Mouse (Mus musculus): ENCODE data around the gene Pcolce. TPM values are rescaled to one million over a fixed set of nuclear protein-coding genes. Genes with fewer than 3 reads are reported as not detected.

Pcolce gene
- polyA plus RNA-seq, 1 experiment, result not detected

GRCm38 (mm10) chr5:137600619-137601364 lies 12.8 kb downstream of the Pcolce start, which contains the start of gene Mospd3:
Gene Mospd3 (minus strand): TSS chr5:137601058.
- H3K4me3 ChIP-seq (ENCODE audit: insufficient read depth, low read depth, low read length), result peak within 1 kb of the TSS; percentile 67
- peaks cover 9% of the 10 kb centered on the region for H3K4me1 ChIP-seq (ENCODE audit: control insufficient read depth, insufficient read depth, low read length)
- TF ChIP-seq POLR2A (IDR thresholded peaks at IDR 0.05; ENCODE audit: insufficient read depth, low read depth, low read length) (peak; percentile 29; the same call in 1 of the 2 replicates), CTCF (IDR thresholded peaks at IDR 0.05; ENCODE audit: insufficient read depth, low read depth, low read length) (no peak)
- under 1% methylated on average over 41 of the region's 41 CpGs for WGBS
- peak within 1 kb of the TSS; percentile 86 for H3K27ac ChIP-seq (ENCODE audit: insufficient read depth, low read depth, low read length)

GRCm38 (mm10) chr5:137600281-137600618 lies 13.3 kb downstream of the Pcolce start:
- peak overlapping the region; percentile 3; the same call in 1 of the 2 replicates for H3K27ac ChIP-seq (ENCODE audit: insufficient read depth, low read depth, low read length)
- peaks cover 9% of the 10 kb centered on the region for H3K4me1 ChIP-seq (ENCODE audit: control insufficient read depth, insufficient read depth, low read length)
- peak overlapping the region; percentile 67 for H3K4me3 ChIP-seq (ENCODE audit: insufficient read depth, low read depth, low read length)
- TF ChIP-seq CTCF (IDR thresholded peaks at IDR 0.05; ENCODE audit: insufficient read depth, low read depth, low read length), result no peak
- no peak for TF ChIP-seq POLR2A (IDR thresholded peaks at IDR 0.05; ENCODE audit: insufficient read depth, low read depth, low read length)
- WGBS, result under 1% methylated on average over 19 of the region's 19 CpGs

- 46% methylated on average over 9 of the region's 9 CpGs for WGBS
- peaks cover 9% of the 10 kb centered on the region for H3K4me1 ChIP-seq (ENCODE audit: control insufficient read depth, insufficient read depth, low read length)
- peak overlapping the region; percentile 67 for H3K4me3 ChIP-seq (ENCODE audit: insufficient read depth, low read depth, low read length)
- no peak overlapping the region for H3K27ac ChIP-seq (ENCODE audit: insufficient read depth, low read depth, low read length)
- TF ChIP-seq CTCF (IDR thresholded peaks at IDR 0.05; ENCODE audit: insufficient read depth, low read depth, low read length), result no peak
Observed at GRCm38 (mm10) chr5:137599600-137599999, 14.0 kb downstream of the Pcolce start.

GRCm38 (mm10) chr5:137598100-137598826 lies 15.3 kb downstream of the Pcolce start:
- no peak overlapping the region for H3K4me3 ChIP-seq (ENCODE audit: insufficient read depth, low read depth, low read length)
- H3K27ac ChIP-seq (ENCODE audit: insufficient read depth, low read depth, low read length), result no peak overlapping the region
- peaks cover 9% of the 10 kb centered on the region for H3K4me1 ChIP-seq (ENCODE audit: control insufficient read depth, insufficient read depth, low read length)
- no peak for TF ChIP-seq POLR2A (IDR thresholded peaks at IDR 0.05; ENCODE audit: insufficient read depth, low read depth, low read length)
- no peak for TF ChIP-seq CTCF (IDR thresholded peaks at IDR 0.05; ENCODE audit: insufficient read depth, low read depth, low read length)
- WGBS, result 84% methylated on average over 2 of the region's 2 CpGs

GRCm38 (mm10) chr5:137597625-137598024 lies 16.0 kb downstream of the Pcolce start:
- Histone ChIP-seq H3K4me3 (ENCODE audit: insufficient read depth, low read depth, low read length) (no peak overlapping the region), H3K27ac (ENCODE audit: insufficient read depth, low read depth, low read length) (no peak overlapping the region), H3K4me1 (ENCODE audit: control insufficient read depth, insufficient read depth, low read length) (peaks cover 9% of the 10 kb centered on the region)
- 96% methylated on average over 6 of the region's 6 CpGs for WGBS
- TF ChIP-seq POLR2A (IDR thresholded peaks at IDR 0.05; ENCODE audit: insufficient read depth, low read depth, low read length) (no peak), CTCF (IDR thresholded peaks at IDR 0.05; ENCODE audit: insufficient read depth, low read depth, low read length) (no peak)

GRCm38 (mm10) chr5:137596601-137597261 lies 16.9 kb downstream of the Pcolce start:
- WGBS, result 47% methylated on average over 30 of the region's 30 CpGs
- TF ChIP-seq POLR2A (IDR thresholded peaks at IDR 0.05; ENCODE audit: insufficient read depth, low read depth, low read length) (no peak), CTCF (IDR thresholded peaks at IDR 0.05; ENCODE audit: insufficient read depth, low read depth, low read length) (no peak)
- no peak overlapping the region for H3K4me3 ChIP-seq (ENCODE audit: insufficient read depth, low read depth, low read length)
- H3K4me1 ChIP-seq (ENCODE audit: control insufficient read depth, insufficient read depth, low read length), result peaks cover 9% of the 10 kb centered on the region
- no peak overlapping the region for H3K27ac ChIP-seq (ENCODE audit: insufficient read depth, low read depth, low read length)

- Histone ChIP-seq H3K4me3 (ENCODE audit: insufficient read depth, low read depth, low read length) (no peak overlapping the region), H3K4me1 (ENCODE audit: control insufficient read depth, insufficient read depth, low read length) (peaks cover 9% of the 10 kb centered on the region), H3K27ac (ENCODE audit: insufficient read depth, low read depth, low read length) (no peak overlapping the region)
- TF ChIP-seq CTCF (IDR thresholded peaks at IDR 0.05; ENCODE audit: insufficient read depth, low read depth, low read length) (no peak), POLR2A (IDR thresholded peaks at IDR 0.05; ENCODE audit: insufficient read depth, low read depth, low read length) (no peak)
- 71% methylated on average over 7 of the region's 7 CpGs for WGBS
Observed at GRCm38 (mm10) chr5:137595921-137596320, 17.7 kb downstream of the Pcolce start.

- TF ChIP-seq POLR2A (IDR thresholded peaks at IDR 0.05; ENCODE audit: insufficient read depth, low read depth, low read length) (no peak), CTCF (IDR thresholded peaks at IDR 0.05; ENCODE audit: insufficient read depth, low read depth, low read length) (no peak)
- Histone ChIP-seq H3K4me1 (ENCODE audit: control insufficient read depth, insufficient read depth, low read length) (no peaks in the 10 kb centered on the region), H3K27ac (ENCODE audit: insufficient read depth, low read depth, low read length) (no peak overlapping the region), H3K4me3 (ENCODE audit: insufficient read depth, low read depth, low read length) (no peak overlapping the region)
- WGBS, result 78% methylated on average over 5 of the region's 5 CpGs
Observed at GRCm38 (mm10) chr5:137590507-137590906, 23.1 kb downstream of the Pcolce start.

- Histone ChIP-seq H3K4me1 (ENCODE audit: control insufficient read depth, insufficient read depth, low read length) (peaks cover 11% of the 10 kb centered on the region), H3K4me3 (ENCODE audit: insufficient read depth, low read depth, low read length) (no peak overlapping the region), H3K27ac (ENCODE audit: insufficient read depth, low read depth, low read length) (no peak overlapping the region)
- 32% methylated on average over 8 of the region's 8 CpGs for WGBS
- TF ChIP-seq POLR2A (IDR thresholded peaks at IDR 0.05; ENCODE audit: insufficient read depth, low read depth, low read length), result no peak
- no peak for TF ChIP-seq CTCF (IDR thresholded peaks at IDR 0.05; ENCODE audit: insufficient read depth, low read depth, low read length)
Observed at GRCm38 (mm10) chr5:137584976-137585375, 28.6 kb downstream of the Pcolce start.
